10 mouse cellular contexts compared by ENCODE assay signal in the genomic region with DNA sequence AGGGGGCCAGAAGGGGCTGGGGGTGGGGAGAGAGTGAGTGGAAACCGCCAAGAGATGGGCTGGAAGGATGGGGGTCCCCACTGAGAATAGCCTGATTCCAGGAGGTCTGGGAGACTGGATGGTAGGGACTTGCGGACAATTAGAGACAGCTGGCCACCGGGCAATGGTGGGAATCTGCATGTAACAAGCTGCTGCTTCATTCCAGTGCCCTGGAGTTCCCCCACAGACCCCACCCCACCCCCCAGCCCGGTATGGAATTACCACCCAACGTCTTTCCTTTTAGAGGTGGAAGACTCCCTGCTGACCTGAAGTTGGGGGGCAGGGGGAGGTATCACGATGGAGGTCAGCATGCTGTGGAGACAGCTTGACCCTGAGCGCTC. TPM values are rescaled to one million over a fixed set of nuclear protein-coding genes. Genes with fewer than 3 reads are reported as not detected.
DNase-seq lines count a peak whose midpoint lies in the region; ATAC-seq and TF ChIP-seq lines count a peak whose summit lies in the region.
"Had no signal": no experiment of that assay in that cellular context is flagged by ENCODE, and none has a peak within 500 bp of the region (broad histone marks: within the 10 kb centered on the region; RNA-seq: fewer than 3 reads in every experiment).

No protein-coding gene starts in this region.

- H3K4me3 ChIP-seq in kidney, embryonic 16.5 days (ENCODE audit: low read length), result no peak overlapping the region
- H3K4me3 ChIP-seq in forebrain, embryonic 11.5 days (ENCODE audit: low read depth, low read length), result no peak overlapping the region
- no peak overlapping the region for H3K4me3 ChIP-seq in hindbrain, postnatal 0 days (ENCODE audit: low read length)
- no peak overlapping the region for H3K4me3 ChIP-seq in midbrain, postnatal 0 days (ENCODE audit: low read depth, low read length)
- H3K4me3 ChIP-seq: heart, adult 2 months had no signal

- no peak for TF ChIP-seq CTCF in hindbrain, postnatal 0 days (IDR thresholded peaks at IDR 0.05; ENCODE audit: low read depth)
- TF ChIP-seq CTCF in midbrain, postnatal 0 days (IDR thresholded peaks at IDR 0.05), result no peak

- ATAC-seq in kidney, embryonic 16.5 days (ENCODE audit: low FRiP score, low TSS enrichment), result 0 out of 2 replicates have a peak, but pooled peaks have one; percentile 0
- ATAC-seq in forebrain, embryonic 11.5 days (replicated peaks; ENCODE audit: low FRiP score), result no peak
- ATAC-seq in hindbrain, postnatal 0 days, result no peak
- ATAC-seq in midbrain, postnatal 0 days (ENCODE audit: low FRiP score), result no peak

- peaks cover 85% of the 10 kb centered on the region for H3K4me1 ChIP-seq in kidney, embryonic 16.5 days (ENCODE audit: insufficient read depth, low read length)
- peaks cover 56% of the 10 kb centered on the region for H3K4me1 ChIP-seq in forebrain, embryonic 11.5 days (replicated peaks; ENCODE audit: control insufficient read depth, insufficient read depth, low read length)
- H3K4me1 ChIP-seq in hindbrain, postnatal 0 days (ENCODE audit: insufficient read depth, low read length), result peaks cover 46% of the 10 kb centered on the region
- H3K4me1 ChIP-seq in midbrain, postnatal 0 days (ENCODE audit: insufficient read depth, low read length), result peaks cover 27% of the 10 kb centered on the region

- H3K4me2 ChIP-seq in kidney, embryonic 16.5 days (replicated peaks; ENCODE audit: low read depth, low read length), result peak overlapping the region; percentile 46; the same call in 1 of the 2 replicates
- H3K4me2 ChIP-seq in forebrain, embryonic 11.5 days (ENCODE audit: low read depth, low read length, severe bottlenecking), result peak overlapping the region; percentile 24; the same call in 1 of the 2 replicates
- H3K4me2 ChIP-seq in hindbrain, postnatal 0 days (ENCODE audit: low read depth, low read length), result peak overlapping the region; percentile 33
- H3K4me2 ChIP-seq in midbrain, postnatal 0 days (ENCODE audit: low read depth, low read length, poor library complexity, severe bottlenecking), result peak overlapping the region; percentile 78

- peak overlapping the region; percentile 44; the same call in 1 of the 2 replicates for H3K27ac ChIP-seq in kidney, embryonic 16.5 days (ENCODE audit: low read length)
- peak overlapping the region; percentile 66; the same call in 1 of the 2 replicates for H3K27ac ChIP-seq in forebrain, embryonic 11.5 days (ENCODE audit: low read depth, low read length)
- no peak overlapping the region for H3K27ac ChIP-seq in hindbrain, postnatal 0 days
- peak overlapping the region; percentile 65 for H3K27ac ChIP-seq in midbrain, postnatal 0 days (ENCODE audit: low read depth, low read length)
- H3K27ac ChIP-seq: heart, adult 2 months had no signal

- no peaks in the 10 kb centered on the region for H3K9me3 ChIP-seq in kidney, embryonic 16.5 days (ENCODE audit: low read length)
- H3K9me3 ChIP-seq in forebrain, embryonic 11.5 days (ENCODE audit: control insufficient read depth, low read length), result no peaks in the 10 kb centered on the region
- H3K9me3 ChIP-seq in hindbrain, postnatal 0 days (ENCODE audit: low read length), result no peaks in the 10 kb centered on the region
- H3K9me3 ChIP-seq in midbrain, postnatal 0 days (ENCODE audit: low read length), result no peaks in the 10 kb centered on the region

- WGBS in kidney, embryonic 16.5 days, result 3% methylated on average over 7 of the region's 7 CpGs
- 0% methylated on average over 7 of the region's 7 CpGs for WGBS in forebrain, embryonic 11.5 days
- WGBS in hindbrain, postnatal 0 days, result 7% methylated on average over 7 of the region's 7 CpGs
- 3% methylated on average over 7 of the region's 7 CpGs for WGBS in midbrain, postnatal 0 days

- no peak for DNase-seq in kidney, adult 11 months
- DNase-seq in forebrain, embryonic 11.5 days (ENCODE audit: low spot score), result no peak
- no peak for DNase-seq in hindbrain, postnatal 0 days (ENCODE audit: low spot score)
- DNase-seq in midbrain, postnatal 0 days (ENCODE audit: low spot score), result no peak
- DNase-seq in urinary bladder, postnatal 14 days (ENCODE audit: low spot score), result no peak
- DNase-seq in spleen, postnatal 14 days (ENCODE audit: low spot score in 2 of 2), result no peak
- no peak for DNase-seq in thymus, postnatal 0 days (ENCODE audit: low spot score)
- DNase-seq: layer of hippocampus, postnatal 36 days had no signal

- H3K27me3 ChIP-seq in kidney, embryonic 16.5 days (ENCODE audit: insufficient read depth, low read length), result peaks cover 51% of the 10 kb centered on the region
- peaks cover 53% of the 10 kb centered on the region for H3K27me3 ChIP-seq in forebrain, embryonic 11.5 days (ENCODE audit: control insufficient read depth, insufficient read depth, low read length)
- peaks cover 22% of the 10 kb centered on the region for H3K27me3 ChIP-seq in hindbrain, postnatal 0 days (ENCODE audit: insufficient read depth, low read length)
- H3K27me3 ChIP-seq in midbrain, postnatal 0 days (ENCODE audit: insufficient read depth, low read length), result peaks cover 18% of the 10 kb centered on the region

- H3K9ac ChIP-seq in kidney, embryonic 16.5 days (replicated peaks; ENCODE audit: low read length), result no peak overlapping the region; the same call in 1 of the 2 replicates
- H3K9ac ChIP-seq in forebrain, embryonic 11.5 days (ENCODE audit: low read length), result no peak overlapping the region; the same call in 1 of the 2 replicates
- no peak overlapping the region for H3K9ac ChIP-seq in hindbrain, postnatal 0 days (replicated peaks; ENCODE audit: low read length)
- 0 out of 2 replicates have a peak overlapping the region, but pooled peaks have one; percentile 0 for H3K9ac ChIP-seq in midbrain, postnatal 0 days (replicated peaks; ENCODE audit: low read length, poor library complexity, severe bottlenecking)

- no peaks in the 10 kb centered on the region for H3K36me3 ChIP-seq in kidney, embryonic 16.5 days (ENCODE audit: insufficient read depth, low read length)
- no peaks in the 10 kb centered on the region for H3K36me3 ChIP-seq in forebrain, embryonic 11.5 days (ENCODE audit: control insufficient read depth, insufficient read depth, low read length)
- H3K36me3 ChIP-seq in hindbrain, postnatal 0 days (ENCODE audit: insufficient read depth, low read length), result no peaks in the 10 kb centered on the region
- H3K36me3 ChIP-seq in midbrain, postnatal 0 days (ENCODE audit: insufficient read depth, low read length), result no peaks in the 10 kb centered on the region

RNA-seq across cellular contexts. Expression of a gene that starts 2.2 kb away (rescaled TPM):
- polyA plus RNA-seq in kidney, embryonic 16.5 days (2015; fragmentation: Nextera tagmentation; extraction: Ambion mirVana), result 1.00 and 1.5 TPM in 2 replicates
- 0.61 TPM in 2 replicates for polyA plus RNA-seq in forebrain, embryonic 11.5 days (2014; fragmentation: Nextera tagmentation; extraction: Ambion mirVana)
- 71.4 and 74.1 TPM in 2 replicates for total RNA-seq in hindbrain, postnatal 0 days (2014; rRNA removed)
- 17.0 and 21.0 TPM in 2 replicates for polyA plus RNA-seq in hindbrain, postnatal 0 days (2015; fragmentation: Nextera tagmentation; extraction: Ambion mirVana)
- 180 and 188 TPM in 2 replicates for total RNA-seq in midbrain, postnatal 0 days (2014; rRNA removed)
- 54.8 and 60.0 TPM in 2 replicates for polyA plus RNA-seq in midbrain, postnatal 0 days (2015; fragmentation: Nextera tagmentation; extraction: Ambion mirVana)
- not detected in 2 replicates for polyA plus RNA-seq in thymus, postnatal 0 days (2015; fragmentation: Nextera tagmentation; extraction: Ambion mirVana)
- total RNA-seq: heart, adult 2 months had no signal
- polyA plus RNA-seq: heart, adult 2 months had no signal

RNA-seq across cellular contexts. Expression of a gene that starts 12.3 kb away (rescaled TPM):
- polyA plus RNA-seq in kidney, embryonic 16.5 days (2015; fragmentation: Nextera tagmentation; extraction: Ambion mirVana), result 91.4 and 91.6 TPM in 2 replicates
- polyA plus RNA-seq in forebrain, embryonic 11.5 days (2014; fragmentation: Nextera tagmentation; extraction: Ambion mirVana), result 46.3 and 47.2 TPM in 2 replicates
- 88.0 and 96.8 TPM in 2 replicates for total RNA-seq in hindbrain, postnatal 0 days (2014; rRNA removed)
- polyA plus RNA-seq in hindbrain, postnatal 0 days (2015; fragmentation: Nextera tagmentation; extraction: Ambion mirVana), result 59.9 and 63.1 TPM in 2 replicates
- total RNA-seq in midbrain, postnatal 0 days (2014; rRNA removed), result 77.1 and 94.9 TPM in 2 replicates
- 67.4 and 76.1 TPM in 2 replicates for polyA plus RNA-seq in midbrain, postnatal 0 days (2015; fragmentation: Nextera tagmentation; extraction: Ambion mirVana)
- 51.4 and 58.5 TPM in 2 replicates for polyA plus RNA-seq in thymus, postnatal 0 days (2015; fragmentation: Nextera tagmentation; extraction: Ambion mirVana)

RNA-seq across cellular contexts. Expression of a gene that starts 31.1 kb away (rescaled TPM):
- polyA plus RNA-seq in kidney, embryonic 16.5 days (2015; fragmentation: Nextera tagmentation; extraction: Ambion mirVana), result 37.9 and 38.6 TPM in 2 replicates
- polyA plus RNA-seq in forebrain, embryonic 11.5 days (2014; fragmentation: Nextera tagmentation; extraction: Ambion mirVana), result 21.3 and 23.3 TPM in 2 replicates
- total RNA-seq in hindbrain, postnatal 0 days (2014; rRNA removed), result 155 and 173 TPM in 2 replicates
- polyA plus RNA-seq in hindbrain, postnatal 0 days (2015; fragmentation: Nextera tagmentation; extraction: Ambion mirVana), result 55.3 and 55.8 TPM in 2 replicates
- 125 and 132 TPM in 2 replicates for total RNA-seq in midbrain, postnatal 0 days (2014; rRNA removed)
- polyA plus RNA-seq in midbrain, postnatal 0 days (2015; fragmentation: Nextera tagmentation; extraction: Ambion mirVana), result 60.0 and 60.8 TPM in 2 replicates
- 10.7 and 11.4 TPM in 2 replicates for polyA plus RNA-seq in thymus, postnatal 0 days (2015; fragmentation: Nextera tagmentation; extraction: Ambion mirVana)

RNA-seq across cellular contexts. Expression of a gene that starts 31.3 kb away (rescaled TPM):
- polyA plus RNA-seq in kidney, embryonic 16.5 days (2015; fragmentation: Nextera tagmentation; extraction: Ambion mirVana), result 0.77 and 0.99 TPM in 2 replicates
- 8.9 and 9.4 TPM in 2 replicates for polyA plus RNA-seq in forebrain, embryonic 11.5 days (2014; fragmentation: Nextera tagmentation; extraction: Ambion mirVana)
- total RNA-seq in hindbrain, postnatal 0 days (2014; rRNA removed), result 52.7 and 69.3 TPM in 2 replicates
- 33.9 and 36.4 TPM in 2 replicates for polyA plus RNA-seq in hindbrain, postnatal 0 days (2015; fragmentation: Nextera tagmentation; extraction: Ambion mirVana)
- total RNA-seq in midbrain, postnatal 0 days (2014; rRNA removed), result 52.4 and 57.8 TPM in 2 replicates
- 49.4 and 50.4 TPM in 2 replicates for polyA plus RNA-seq in midbrain, postnatal 0 days (2015; fragmentation: Nextera tagmentation; extraction: Ambion mirVana)
- polyA plus RNA-seq in thymus, postnatal 0 days (2015; fragmentation: Nextera tagmentation; extraction: Ambion mirVana), result 0.30 and 0.39 TPM in 2 replicates

RNA-seq across cellular contexts. Expression of a gene that starts 58.2 kb away (rescaled TPM):
- 55.7 and 60.9 TPM in 2 replicates for polyA plus RNA-seq in kidney, embryonic 16.5 days (2015; fragmentation: Nextera tagmentation; extraction: Ambion mirVana)
- 42.6 and 44.7 TPM in 2 replicates for polyA plus RNA-seq in forebrain, embryonic 11.5 days (2014; fragmentation: Nextera tagmentation; extraction: Ambion mirVana)
- 52.4 and 62.4 TPM in 2 replicates for total RNA-seq in hindbrain, postnatal 0 days (2014; rRNA removed)
- 22.7 and 23.9 TPM in 2 replicates for polyA plus RNA-seq in hindbrain, postnatal 0 days (2015; fragmentation: Nextera tagmentation; extraction: Ambion mirVana)
- 40.7 and 45.9 TPM in 2 replicates for total RNA-seq in midbrain, postnatal 0 days (2014; rRNA removed)
- polyA plus RNA-seq in midbrain, postnatal 0 days (2015; fragmentation: Nextera tagmentation; extraction: Ambion mirVana), result 24.2 TPM in 2 replicates
- polyA plus RNA-seq in thymus, postnatal 0 days (2015; fragmentation: Nextera tagmentation; extraction: Ambion mirVana), result 9.9 and 10.2 TPM in 2 replicates

Comparison
In these comparisons a context has a peak if more than half of its experiments do, and no peak if none do; other contexts are left out.
1. H3K4me2 ChIP-seq: peak in every context shown above with its lines; median percentile 78 in midbrain, postnatal 0 days; 46 in kidney, embryonic 16.5 days; 33 in hindbrain, postnatal 0 days; 24 in forebrain, embryonic 11.5 days.